Comparison of ENCODE assay signal across 8 mouse cellular contexts in genomic region chr5:113871903-113872548, GRCm38 (mm10). TPM values are rescaled to one million over a fixed set of nuclear protein-coding genes. Genes with fewer than 3 reads are reported as not detected.
DNase-seq lines count a peak whose midpoint lies in the region; ATAC-seq and TF ChIP-seq lines count a peak whose summit lies in the region.

No protein-coding gene starts in this region.

- H3K4me3 ChIP-seq in forebrain, postnatal 0 days (ENCODE audit: low read depth, low read length) = no peak overlapping the region
- H3K4me3 ChIP-seq in liver, embryonic 12.5 days = no peak overlapping the region

- H3K9me3 ChIP-seq in forebrain, postnatal 0 days (ENCODE audit: low read length) = no peaks in the 10 kb centered on the region
- no peaks in the 10 kb centered on the region for H3K9me3 ChIP-seq in liver, embryonic 12.5 days (replicated peaks)

- no peak overlapping the region for H3K4me2 ChIP-seq in forebrain, postnatal 0 days (ENCODE audit: low read depth)
- no peak overlapping the region for H3K4me2 ChIP-seq in liver, embryonic 12.5 days

- H3K27ac ChIP-seq in forebrain, postnatal 0 days (ENCODE audit: low read depth, low read length) = peak overlapping the region; percentile 96
- H3K27ac ChIP-seq in liver, embryonic 12.5 days = peak overlapping the region; percentile 78; the same call in 1 of the 2 replicates

- no peak for ATAC-seq in forebrain, postnatal 0 days
- ATAC-seq in liver, embryonic 12.5 days = peak; percentile 43; the same call in 1 of the 2 replicates
- peak; percentile 49 for ATAC-seq in neutrophil, adult 5-6 weeks (ENCODE audit: extremely low read depth, insufficient number of reproducible peaks, low FRiP score, poor library complexity, severe bottlenecking)

- 61% methylated on average over 7 of the region's 7 CpGs for whole genome bisulfite sequencing in forebrain, postnatal 0 days
- WGBS in liver, embryonic 12.5 days (ENCODE audit: insufficient replicate concordance) = 62% methylated on average over 7 of the region's 7 CpGs

- no peak; the same call in 1 of the 2 replicates for TF ChIP-seq CTCF in forebrain, postnatal 0 days (IDR thresholded peaks at IDR 0.05; ENCODE audit: low read depth)

- peaks cover 51% of the 10 kb centered on the region for H3K4me1 ChIP-seq in forebrain, postnatal 0 days (ENCODE audit: insufficient read depth)
- peaks cover 75% of the 10 kb centered on the region for H3K4me1 ChIP-seq in liver, embryonic 12.5 days

- DNase-seq in embryo, embryonic 11 days = peak; percentile 33
- no peak for DNase-seq in embryo, embryonic 10 days (ENCODE audit: low spot score)
- DNase-seq in 3T3-L1 (ENCODE audit: low read depth, low spot score) = peak; percentile 28
- no peak for DNase-seq in forebrain, postnatal 0 days
- DNase-seq in gastrocnemius, postnatal 14 days = no peak
- DNase-seq in cerebellum, adult 9-10 months = no peak

- peaks cover 11% of the 10 kb centered on the region; the same call in 1 of the 2 replicates for H3K36me3 ChIP-seq in forebrain, postnatal 0 days (ENCODE audit: insufficient read depth)
- H3K36me3 ChIP-seq in liver, embryonic 12.5 days = peaks cover 28% of the 10 kb centered on the region

- H3K27me3 ChIP-seq in forebrain, postnatal 0 days (ENCODE audit: insufficient read depth, low read length) = no peaks in the 10 kb centered on the region
- no peaks in the 10 kb centered on the region for H3K27me3 ChIP-seq in liver, embryonic 12.5 days (replicated peaks)

- intact Hi-C loops in gastrocnemius, postnatal 14 days (cut with DNase I; ENCODE audit: low total_unique reads) = loop anchor here (5.0 kb wide), 1 partner anchor 35 kb away; the partner anchor contains the start of gene Coro1c

- H3K9ac ChIP-seq in forebrain, postnatal 0 days = no peak overlapping the region
- H3K9ac ChIP-seq in liver, embryonic 12.5 days = no peak overlapping the region

RNA-seq across cellular contexts. Expression of gene Coro1c, which starts 36.5 kb away (rescaled TPM):
- total RNA-seq in forebrain, postnatal 0 days (2014; rRNA removed) = 159 and 178 TPM in 2 replicates
- 148 and 167 TPM in 2 replicates for polyA plus RNA-seq in forebrain, postnatal 0 days (2015; fragmentation: Nextera tagmentation; extraction: Ambion mirVana)
- 78.7 and 78.8 TPM in 2 replicates for polyA plus RNA-seq in liver, embryonic 12.5 days (2016; fragmentation: Nextera tagmentation; extraction: Ambion mirVana)
- total RNA-seq in neutrophil, adult 5-6 weeks (2017) = 76.9 and 78.5 TPM in 2 replicates
- 10 to 100 TPM; 24.0 to 28.7 TPM for total RNA-seq in gastrocnemius, postnatal 14 days (2021)

RNA-seq across cellular contexts. Expression of gene Selplg, which starts 39.6 kb away (rescaled TPM):
- 1.1 and 1.3 TPM in 2 replicates for total RNA-seq in forebrain, postnatal 0 days (2014; rRNA removed)
- 1.8 and 2.4 TPM in 2 replicates for polyA plus RNA-seq in forebrain, postnatal 0 days (2015; fragmentation: Nextera tagmentation; extraction: Ambion mirVana)
- polyA plus RNA-seq in liver, embryonic 12.5 days (2016; fragmentation: Nextera tagmentation; extraction: Ambion mirVana) = 10.8 and 11.6 TPM in 2 replicates
- 568 and 590 TPM in 2 replicates for total RNA-seq in neutrophil, adult 5-6 weeks (2017)
- total RNA-seq in gastrocnemius, postnatal 14 days (2021) = 1 to 10 TPM; 1.1 TPM

Comparison
In these comparisons a context has a peak if more than half of its experiments do, and no peak if none do; other contexts are left out.
1. DNase-seq: peak in embryo, embryonic 11 days (single experiment) and 3T3-L1 (single experiment); none in embryo, embryonic 10 days (single experiment), forebrain, postnatal 0 days (single experiment), gastrocnemius, postnatal 14 days (single experiment) and cerebellum, adult 9-10 months (single experiment).
2. RNA of gene Selplg, which starts 39.6 kb away (total RNA-seq): 568 to 590 TPM in neutrophil, adult 5-6 weeks; 1.1 to 1.3 TPM in forebrain, postnatal 0 days and 1.1 TPM in gastrocnemius, postnatal 14 days; every median in the first group is over 100 times any median in the second.